Mouse (Mus musculus) liver, embryonic 18 days (tissue): ENCODE data around the gene Sat2. TPM values are rescaled to one million over a fixed set of nuclear protein-coding genes. Genes with fewer than 3 reads are reported as not detected.

Experiments used
- polyA plus RNA-seq: library from polyadenylated mRNA; depleted of rRNA; stranded (reverse); fragments of >200 nt; gene quantifications from 2 replicates; pipeline ENCODE4 v1.2.3, GENCODE M21; 2012; rRNA removed

Gene Sat2
- polyA plus RNA-seq: 7.3 and 7.7 TPM in 2 replicates

GRCm38 (mm10) chr11:69621571-69622268 is at the start of gene Sat2:
Gene Sat2, plus strand, starts transcription at chr11:69622024.

GRCm38 (mm10) chr11:69580091-69580514 is 41.7 kb upstream of the Sat2 start, which contains the start of the genes Wrap53 and Trp53:
Gene Wrap53, minus strand, starts transcription at chr11:69580255.
Gene Trp53, plus strand, starts transcription at chr11:69580359.

GRCm38 (mm10) chr11:69605726-69606490 is 15.9 kb upstream of the Sat2 start, which contains the start of gene Atp1b2:
Gene Atp1b2, minus strand, starts transcription at chr11:69605942.

GRCm38 (mm10) chr11:69617805-69618204 is 4.0 kb upstream of the Sat2 start, which contains the start of gene Shbg:
Gene Shbg, minus strand, starts transcription at chr11:69617905.

GRCm38 (mm10) chr11:69632284-69633089 is 10.7 kb downstream of the Sat2 start, which contains the start of gene Fxr2:
Gene Fxr2, plus strand, starts transcription at chr11:69632990.

GRCm38 (mm10) chr11:69655264-69656064 is 33.6 kb downstream of the Sat2 start, which contains the start of gene Sox15:
Gene Sox15, plus strand, starts transcription at chr11:69655314.

GRCm38 (mm10) chr11:69662213-69662966 is 40.6 kb downstream of the Sat2 start, which contains the start of gene Mpdu1:
Gene Mpdu1, minus strand, starts transcription at chr11:69662642.

GRCm38 (mm10) chr11:69665961-69666664 is 44.3 kb downstream of the Sat2 start, which contains the start of gene Cd68:
Gene Cd68, minus strand, starts transcription at chr11:69666153.

GRCm38 (mm10) chr11:69672211-69672706 is 50.4 kb downstream of the Sat2 start, which contains the start of gene Eif4a1:
Gene Eif4a1, minus strand, starts transcription at chr11:69672423.

Other genes starting within 250 kb of the Sat2 start
- gene Naa38, start 226.5 kb upstream of the Sat2 start, polyA plus RNA-seq: 61.1 and 63.4 TPM in 2 replicates
- gene Cyb5d1, start 226.4 kb upstream of the Sat2 start, polyA plus RNA-seq: 8.2 and 9.5 TPM in 2 replicates
- gene Tmem88, start 223.8 kb upstream of the Sat2 start, polyA plus RNA-seq: 6.4 and 7.4 TPM in 2 replicates
- gene Kdm6b, start 208.3 kb upstream of the Sat2 start, polyA plus RNA-seq: 1.1 and 1.6 TPM in 2 replicates
- gene Dnah2, start 72.9 kb upstream of the Sat2 start, polyA plus RNA-seq: 0.20 and 0.22 TPM in 2 replicates
- gene Efnb3, start 61.8 kb upstream of the Sat2 start, polyA plus RNA-seq: 0.58 and 0.60 TPM in 2 replicates
- gene Wrap53, start 41.8 kb upstream of the Sat2 start, polyA plus RNA-seq: 6.5 and 6.7 TPM in 2 replicates
- gene Trp53, start 41.7 kb upstream of the Sat2 start, polyA plus RNA-seq: 51.0 and 51.9 TPM in 2 replicates
- 5.7 and 7.2 TPM in 2 replicates for gene Atp1b2, start 16.1 kb upstream of the Sat2 start, polyA plus RNA-seq
- 2.6 and 2.9 TPM in 2 replicates for gene Shbg, start 4.1 kb upstream of the Sat2 start, polyA plus RNA-seq
- 17.5 and 22.6 TPM in 2 replicates for gene Fxr2, start 11.0 kb downstream of the Sat2 start, polyA plus RNA-seq
- 0.07 and 0.11 TPM in 2 replicates for gene Sox15, start 33.3 kb downstream of the Sat2 start, polyA plus RNA-seq
- gene Mpdu1, start 40.6 kb downstream of the Sat2 start, polyA plus RNA-seq: 45.9 and 49.8 TPM in 2 replicates
- gene Cd68, start 44.1 kb downstream of the Sat2 start, polyA plus RNA-seq: 14.8 and 16.0 TPM in 2 replicates
- gene Eif4a1, start 50.4 kb downstream of the Sat2 start, polyA plus RNA-seq: 330 and 348 TPM in 2 replicates
- 37.6 and 40.5 TPM in 2 replicates for gene Senp3, start 60.1 kb downstream of the Sat2 start, polyA plus RNA-seq
- gene Tnfsf13, start 63.8 kb downstream of the Sat2 start, polyA plus RNA-seq: 0.54 and 0.78 TPM in 2 replicates
- 4.4 and 4.8 TPM in 2 replicates for gene Tnfsf12, start 73.8 kb downstream of the Sat2 start, polyA plus RNA-seq
- gene Tnfsfm13, start 74.1 kb downstream of the Sat2 start, polyA plus RNA-seq: 0.96 and 1.1 TPM in 2 replicates
- 5.5 and 8.0 TPM in 2 replicates for gene Polr2a, start 136.6 kb downstream of the Sat2 start, polyA plus RNA-seq
- 0.02 TPM in 1 of 2 replicates, not detected in the other for gene Slc35g3, start 139.9 kb downstream of the Sat2 start, polyA plus RNA-seq
- 2.3 and 2.8 TPM in 2 replicates for gene Zbtb4, start 143.9 kb downstream of the Sat2 start, polyA plus RNA-seq
- 1.3 and 1.6 TPM in 2 replicates for gene Chrnb1, start 173.9 kb downstream of the Sat2 start, polyA plus RNA-seq
- gene Fgf11, start 179.8 kb downstream of the Sat2 start, polyA plus RNA-seq: 0.43 and 0.58 TPM in 2 replicates
- 1.2 and 1.6 TPM in 2 replicates for gene Tmem102, start 183.6 kb downstream of the Sat2 start, polyA plus RNA-seq
- gene Gm39566, start 193.3 kb downstream of the Sat2 start, polyA plus RNA-seq: not detected in 2 replicates
- not detected in 2 replicates for gene Spem2, start 196.4 kb downstream of the Sat2 start, polyA plus RNA-seq
- gene Spem1, start 200.2 kb downstream of the Sat2 start, polyA plus RNA-seq: not detected in 2 replicates
- 2.2 and 3.1 TPM in 2 replicates for gene Nlgn2, start 215.8 kb downstream of the Sat2 start, polyA plus RNA-seq
- gene Tmem256, start 216.5 kb downstream of the Sat2 start, polyA plus RNA-seq: 227 and 300 TPM in 2 replicates
- gene Plscr3, start 224.4 kb downstream of the Sat2 start, polyA plus RNA-seq: 19.8 and 22.6 TPM in 2 replicates
- 0.49 and 0.73 TPM in 2 replicates for gene Tnk1, start 236.7 kb downstream of the Sat2 start, polyA plus RNA-seq